Mouse (Mus musculus) kidney, adult 2 months (tissue): ENCODE measurements around the gene Olfr978.

Experiments
- CTCF ChIP-seq: fragments of 200-500 bp; conservative IDR thresholded peaks from 2 replicates; pipeline ENCODE4 v1.5.1; 2011; ENCODE audit warnings: low read depth, mild to moderate bottlenecking, control low read depth, low read length, moderate library complexity, mixed read lengths; ENCODE audit not compliant: insufficient read depth, insufficient read length
- POLR2A ChIP-seq: fragments of 200-500 bp; IDR thresholded peaks from one replicate; pipeline ENCODE4 v1.6.1; 2011; ENCODE audit warnings: low read depth, low read length, control low read depth

DNA sequence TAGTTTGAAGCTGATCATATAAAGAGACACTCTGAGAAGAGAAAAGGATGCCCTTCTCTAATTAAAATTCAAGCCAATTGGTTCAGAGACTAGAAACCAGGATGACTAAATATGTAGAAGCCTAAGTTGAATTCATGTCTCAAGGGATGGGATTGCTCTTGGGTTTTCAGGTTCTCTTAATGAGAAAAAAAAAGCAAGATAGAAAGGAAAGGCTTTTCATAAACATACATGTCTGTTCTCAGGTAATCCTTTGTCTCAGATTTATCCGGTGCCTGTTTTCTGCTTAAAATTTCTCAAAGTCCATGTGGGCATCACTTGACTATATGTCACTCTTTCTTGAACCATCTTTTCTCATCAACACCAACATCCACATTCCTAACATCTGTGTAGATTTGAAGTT lies 11.5 kb downstream of the Olfr978 start, which contains the start of gene Olfr979:
- TF ChIP-seq POLR2A (no peak), CTCF (no peak)
